Mouse (Mus musculus) gonadal fat pad, adult 2 months (tissue): ENCODE results near the gene Cox4i2. TPM values are rescaled to one million over a fixed set of nuclear protein-coding genes. Genes with fewer than 3 reads are reported as not detected.

ENCODE experiments used
- DNase-seq: peaks from one replicate; pipeline ENCODE4 v3.0.0-alpha.2; 2012; ENCODE audit warnings: low read depth
- polyA plus RNA-seq: library from polyadenylated mRNA; depleted of rRNA; stranded (reverse); fragments of >200 nt; gene quantifications from 2 replicates; pipeline ENCODE4 v1.2.3, GENCODE M21; 2012; rRNA removed

Cox4i2 gene
- polyA plus RNA-seq: 3.8 and 6.0 TPM in 2 replicates

- no peak for DNase-seq
These were observed at the start of gene Cox4i2 for GRCm38 (mm10) chr2:152753944-152754711. TSS of gene Cox4i2 (plus strand) at chr2:152754173.

- DNase-seq: no peak
These were observed 49.7 kb upstream of the Cox4i2 start for GRCm38 (mm10) chr2:152704256-152704605.

GRCm38 (mm10) chr2:152704811-152705370, 49.1 kb upstream of the Cox4i2 start:
- DNase-seq: no peak

GRCm38 (mm10) chr2:152705993-152706571, 47.9 kb upstream of the Cox4i2 start:
- no peak for DNase-seq

- no peak for DNase-seq
These were observed 46.8 kb upstream of the Cox4i2 start for GRCm38 (mm10) chr2:152707186-152707585.

- peak; percentile 47 for DNase-seq
These were observed 46.3 kb upstream of the Cox4i2 start for GRCm38 (mm10) chr2:152707627-152708026.

- DNase-seq: no peak
These were observed 44.9 kb upstream of the Cox4i2 start for GRCm38 (mm10) chr2:152709066-152709465.

- DNase-seq: peak; percentile 87
These were observed 37.7 kb upstream of the Cox4i2 start for GRCm38 (mm10) chr2:152716241-152716772.

GRCm38 (mm10) chr2:152717652-152718051, 36.3 kb upstream of the Cox4i2 start:
- no peak for DNase-seq

- no peak for DNase-seq
These were observed 35.9 kb upstream of the Cox4i2 start for GRCm38 (mm10) chr2:152718076-152718475.

- DNase-seq: no peak
These were observed 30.2 kb upstream of the Cox4i2 start for GRCm38 (mm10) chr2:152723651-152724331.

GRCm38 (mm10) chr2:152724332-152724723, 29.6 kb upstream of the Cox4i2 start:
- DNase-seq: no peak

GRCm38 (mm10) chr2:152725178-152725750, 28.7 kb upstream of the Cox4i2 start:
- DNase-seq: no peak

GRCm38 (mm10) chr2:152726213-152726612, 27.8 kb upstream of the Cox4i2 start:
- DNase-seq: no peak

GRCm38 (mm10) chr2:152726751-152727335, 27.1 kb upstream of the Cox4i2 start:
- DNase-seq: no peak

GRCm38 (mm10) chr2:152727795-152728510, 26.0 kb upstream of the Cox4i2 start:
- DNase-seq: no peak

- DNase-seq: no peak
These were observed 25.4 kb upstream of the Cox4i2 start for GRCm38 (mm10) chr2:152728594-152728993.

- DNase-seq: no peak
These were observed 24.8 kb upstream of the Cox4i2 start for GRCm38 (mm10) chr2:152729013-152729635.

- no peak for DNase-seq
These were observed 24.3 kb upstream of the Cox4i2 start for GRCm38 (mm10) chr2:152729636-152730020.

- DNase-seq: peak; percentile 84
These were observed 20.8 kb upstream of the Cox4i2 start for GRCm38 (mm10) chr2:152733201-152733600.
